Mouse (Mus musculus): ENCODE data around the gene Htra1. TPM values are rescaled to one million over a fixed set of nuclear protein-coding genes. Genes with fewer than 3 reads are reported as not detected.

Htra1 gene
- polyA plus RNA-seq, 1 experiment from 2014 or later, result 3.3 TPM

DNA sequence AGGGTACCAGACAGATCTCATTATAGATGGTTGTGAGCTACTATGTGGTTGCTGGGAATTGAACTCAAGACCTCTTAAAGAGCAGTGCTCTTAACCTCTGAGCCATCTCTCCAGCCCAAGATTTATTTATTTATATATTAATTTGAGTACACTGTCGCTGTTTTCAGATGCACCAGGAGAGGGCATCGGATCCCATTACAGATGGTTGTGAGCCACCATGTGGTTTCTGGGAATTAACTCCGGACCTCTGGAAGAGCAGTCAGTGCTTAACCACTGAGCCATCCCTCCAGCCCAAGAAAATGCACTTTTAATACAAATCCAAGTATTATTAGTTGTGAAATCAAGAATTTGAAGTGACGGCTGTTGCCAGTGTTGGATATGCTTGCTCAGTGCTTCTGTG is 37.5 kb upstream of the Htra1 start:
- H3K9me3 ChIP-seq (ENCODE audit: control insufficient read depth, low read length), result no peaks in the 10 kb centered on the region
- H3K9ac ChIP-seq (ENCODE audit: low read depth, low read length), result no peak overlapping the region
- H3K4me3 ChIP-seq (ENCODE audit: low read depth, low read length), result no peak overlapping the region
- WGBS, result 75% methylated on average over 4 of the region's 4 CpGs
- no peak overlapping the region for H3K27ac ChIP-seq (ENCODE audit: low read depth, low read length)
- H3K4me1 ChIP-seq (replicated peaks; ENCODE audit: control insufficient read depth, insufficient read depth, low read length), result no peaks in the 10 kb centered on the region
- no peak for ATAC-seq (replicated peaks; ENCODE audit: low FRiP score)
- H3K36me3 ChIP-seq (ENCODE audit: control insufficient read depth, insufficient read depth, low read length), result no peaks in the 10 kb centered on the region; the same call in 1 of the 2 replicates
- no peak for DNase-seq (ENCODE audit: low spot score)
- H3K27me3 ChIP-seq (replicated peaks; ENCODE audit: control insufficient read depth, insufficient read depth, low read length), result no peaks in the 10 kb centered on the region
- H3K4me2 ChIP-seq, result no peak overlapping the region

DNA sequence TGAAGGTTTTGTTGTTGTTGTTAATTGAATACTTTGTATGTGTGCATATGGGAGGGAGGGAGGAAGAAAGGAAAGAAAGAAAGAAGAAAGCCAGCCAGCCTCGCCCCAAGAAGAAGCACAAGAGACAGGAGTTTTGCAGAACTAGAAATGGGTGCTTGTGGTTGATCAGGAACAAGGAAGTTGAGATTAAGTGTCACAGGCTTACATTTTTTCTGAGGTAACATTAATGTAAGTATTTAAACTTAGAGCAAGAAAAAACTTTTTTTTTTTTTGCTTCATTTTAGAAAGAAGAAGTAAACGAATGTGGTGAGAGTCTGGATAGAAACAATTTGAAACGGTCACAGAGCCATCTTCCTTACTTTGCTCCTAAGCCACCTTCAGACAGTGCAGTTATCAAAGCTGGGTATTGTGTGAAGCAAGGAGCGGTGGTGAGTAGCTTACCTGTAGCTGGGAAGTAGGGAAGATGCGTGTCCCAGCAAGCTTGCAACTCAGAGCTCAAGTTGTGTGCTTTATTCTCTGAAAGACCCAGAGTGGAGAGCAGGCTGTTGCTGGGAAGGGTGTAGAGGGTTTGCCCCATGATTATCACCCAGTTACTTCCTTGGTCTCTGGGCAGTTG is 35.6 kb upstream of the Htra1 start:
- H3K27ac ChIP-seq (ENCODE audit: low read depth, low read length), result no peak overlapping the region
- no peaks in the 10 kb centered on the region for H3K9me3 ChIP-seq (ENCODE audit: control insufficient read depth, low read length)
- ATAC-seq (replicated peaks; ENCODE audit: low FRiP score) (no peak), DNase-seq (ENCODE audit: low spot score) (no peak)
- WGBS, result 73% methylated on average over 5 of the region's 5 CpGs
- H3K27me3 ChIP-seq (replicated peaks; ENCODE audit: control insufficient read depth, insufficient read depth, low read length), result no peaks in the 10 kb centered on the region
- no peak overlapping the region for H3K9ac ChIP-seq (ENCODE audit: low read depth, low read length)
- H3K4me3 ChIP-seq (ENCODE audit: low read depth, low read length), result no peak overlapping the region
- no peaks in the 10 kb centered on the region for H3K4me1 ChIP-seq (replicated peaks; ENCODE audit: control insufficient read depth, insufficient read depth, low read length)
- no peak overlapping the region for H3K4me2 ChIP-seq
- no peaks in the 10 kb centered on the region; the same call in 1 of the 2 replicates for H3K36me3 ChIP-seq (ENCODE audit: control insufficient read depth, insufficient read depth, low read length)

DNA sequence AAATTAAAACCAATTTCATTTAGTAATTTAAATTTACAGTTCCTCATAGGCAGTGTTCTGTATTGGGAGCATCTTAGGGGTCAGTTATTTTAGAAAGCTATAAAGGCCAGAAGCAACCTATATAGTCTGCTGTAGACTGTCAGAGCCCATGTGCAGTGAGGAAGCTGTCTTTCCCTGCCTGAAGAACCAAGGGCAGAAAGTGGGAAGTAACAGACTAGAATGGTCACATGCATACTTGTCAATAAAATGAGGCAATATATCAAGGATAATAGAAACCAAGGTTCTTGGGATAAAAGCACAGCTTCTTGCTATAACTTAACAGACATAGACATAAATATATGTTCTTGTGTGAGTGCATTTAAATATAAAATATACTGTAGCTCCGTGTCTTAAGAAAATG is 33.0 kb upstream of the Htra1 start:
- H3K9me3 ChIP-seq (ENCODE audit: control insufficient read depth, low read length), result no peaks in the 10 kb centered on the region
- 89% methylated on average over 1 of the region's 1 CpGs for WGBS
- no peaks in the 10 kb centered on the region for H3K4me1 ChIP-seq (replicated peaks; ENCODE audit: control insufficient read depth, insufficient read depth, low read length)
- no peak overlapping the region for H3K4me2 ChIP-seq
- ATAC-seq (replicated peaks; ENCODE audit: low FRiP score), result no peak
- no peaks in the 10 kb centered on the region for H3K27me3 ChIP-seq (replicated peaks; ENCODE audit: control insufficient read depth, insufficient read depth, low read length)
- H3K4me3 ChIP-seq (ENCODE audit: low read depth, low read length), result no peak overlapping the region
- no peak for DNase-seq (ENCODE audit: low spot score)
- H3K36me3 ChIP-seq (ENCODE audit: control insufficient read depth, insufficient read depth, low read length), result no peaks in the 10 kb centered on the region; the same call in 1 of the 2 replicates
- H3K9ac ChIP-seq (ENCODE audit: low read depth, low read length), result no peak overlapping the region
- H3K27ac ChIP-seq (ENCODE audit: low read depth, low read length), result no peak overlapping the region

DNA sequence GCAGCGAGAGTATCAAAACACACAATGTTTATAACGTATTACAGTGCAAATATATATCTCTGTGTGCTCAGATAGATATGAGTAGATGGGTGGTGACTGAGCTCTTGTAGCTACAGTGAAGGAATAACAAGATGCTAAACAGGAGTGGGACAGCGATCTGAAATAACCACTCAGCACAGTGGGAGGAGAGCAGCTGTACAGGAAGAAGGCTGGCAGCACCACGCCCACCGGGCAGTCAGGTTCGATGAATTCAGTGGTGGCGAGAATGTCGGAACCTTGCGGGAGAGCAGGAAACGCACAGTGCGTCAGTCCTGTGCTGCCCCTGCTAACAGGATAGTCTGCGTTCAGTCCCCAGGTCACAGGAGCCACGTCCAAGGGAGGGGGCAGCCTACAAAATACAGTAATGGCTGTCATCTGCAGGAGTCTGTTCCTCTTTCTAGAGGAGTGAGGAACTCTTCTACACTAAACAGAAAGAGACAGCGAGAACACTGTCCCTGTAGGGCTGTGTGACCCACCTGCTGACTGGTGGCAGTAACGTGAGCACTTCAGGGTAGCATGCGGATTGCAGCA is 32.3 kb upstream of the Htra1 start:
- no peaks in the 10 kb centered on the region; the same call in 1 of the 2 replicates for H3K36me3 ChIP-seq (ENCODE audit: control insufficient read depth, insufficient read depth, low read length)
- 74% methylated on average over 16 of the region's 16 CpGs for WGBS
- no peak for DNase-seq (ENCODE audit: low spot score)
- ATAC-seq (replicated peaks; ENCODE audit: low FRiP score), result no peak
- H3K4me1 ChIP-seq (replicated peaks; ENCODE audit: control insufficient read depth, insufficient read depth, low read length), result no peaks in the 10 kb centered on the region
- no peaks in the 10 kb centered on the region for H3K9me3 ChIP-seq (ENCODE audit: control insufficient read depth, low read length)
- no peak overlapping the region for H3K4me2 ChIP-seq
- no peak overlapping the region for H3K9ac ChIP-seq (ENCODE audit: low read depth, low read length)
- H3K27me3 ChIP-seq (replicated peaks; ENCODE audit: control insufficient read depth, insufficient read depth, low read length), result no peaks in the 10 kb centered on the region
- H3K27ac ChIP-seq (ENCODE audit: low read depth, low read length), result no peak overlapping the region
- H3K4me3 ChIP-seq (ENCODE audit: low read depth, low read length), result no peak overlapping the region

DNA sequence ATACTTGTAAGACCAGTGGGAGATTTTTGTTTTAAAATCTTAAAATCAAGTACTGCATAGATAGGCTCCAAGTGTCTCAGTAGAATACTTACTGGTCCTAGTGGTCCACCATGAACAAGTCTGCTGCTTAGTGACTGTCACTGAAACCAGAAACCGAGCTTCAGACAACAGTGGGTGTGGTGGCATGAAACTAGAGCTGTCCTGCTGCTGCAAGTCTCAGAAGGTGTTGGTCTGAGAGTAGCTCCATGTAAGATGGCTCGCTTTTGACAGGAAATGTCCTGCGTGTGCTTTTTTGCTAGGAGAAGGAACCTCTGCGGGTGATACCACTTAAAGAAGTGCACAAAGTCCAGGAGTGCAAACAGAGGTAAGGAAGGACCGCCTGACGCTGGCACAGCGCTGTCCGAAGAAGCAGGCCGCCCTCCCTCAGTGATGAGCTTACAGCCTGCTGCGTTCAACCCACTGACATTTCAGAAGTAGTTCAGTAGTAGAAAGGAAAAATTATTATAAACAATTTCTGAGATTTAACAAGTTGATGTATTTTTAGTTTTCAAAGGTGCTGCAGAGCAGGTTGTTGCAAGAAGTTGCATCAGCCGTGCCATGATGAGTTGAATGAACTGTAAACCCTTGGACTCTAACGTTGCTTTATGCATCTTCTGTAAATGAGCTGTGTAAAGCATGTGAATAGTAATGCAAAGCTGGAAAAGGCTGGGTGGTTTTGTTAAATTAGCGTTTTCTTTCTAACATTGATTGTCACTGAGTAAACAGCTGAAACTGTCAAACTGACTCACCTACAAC is 31.1 kb upstream of the Htra1 start:
- Histone ChIP-seq H3K4me1 (replicated peaks; ENCODE audit: control insufficient read depth, insufficient read depth, low read length) (no peaks in the 10 kb centered on the region), H3K27ac (ENCODE audit: low read depth, low read length) (no peak overlapping the region), H3K4me3 (ENCODE audit: low read depth, low read length) (no peak overlapping the region), H3K36me3 (ENCODE audit: control insufficient read depth, insufficient read depth, low read length) (no peaks in the 10 kb centered on the region), H3K4me2 (no peak overlapping the region), H3K27me3 (replicated peaks; ENCODE audit: control insufficient read depth, insufficient read depth, low read length) (no peaks in the 10 kb centered on the region), H3K9ac (ENCODE audit: low read depth, low read length) (no peak overlapping the region), H3K9me3 (ENCODE audit: control insufficient read depth, low read length) (no peaks in the 10 kb centered on the region)
- no peak for DNase-seq (ENCODE audit: low spot score)
- ATAC-seq (replicated peaks; ENCODE audit: low FRiP score), result no peak
- 84% methylated on average over 13 of the region's 13 CpGs for WGBS

DNA sequence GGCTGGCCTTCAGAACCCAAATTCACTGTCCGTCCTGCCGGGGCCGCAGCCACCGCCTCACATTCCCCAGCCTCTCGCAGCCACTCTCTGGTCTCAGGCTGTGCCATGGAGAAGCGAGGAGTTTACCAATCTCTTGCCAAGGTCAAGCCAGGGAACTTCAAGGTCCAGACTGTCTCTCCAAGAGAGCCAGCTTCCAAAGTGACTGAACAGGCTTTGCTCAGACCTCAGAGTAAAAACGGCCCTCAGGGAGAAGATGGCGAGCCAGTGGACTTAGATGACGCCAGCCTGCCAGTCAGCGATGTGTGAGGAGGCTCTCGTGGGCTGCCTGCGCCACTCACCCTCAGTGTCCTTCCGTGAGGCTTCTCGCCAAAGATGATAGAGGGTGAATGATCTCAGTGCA is 25.1 kb upstream of the Htra1 start:
- Histone ChIP-seq H3K36me3 (ENCODE audit: control insufficient read depth, insufficient read depth, low read length) (0 out of 2 replicates have a peak, but pooled peaks cover 3% of the 10 kb centered on the region), H3K4me2 (no peak overlapping the region), H3K9ac (ENCODE audit: low read depth, low read length) (no peak overlapping the region), H3K4me1 (replicated peaks; ENCODE audit: control insufficient read depth, insufficient read depth, low read length) (no peaks in the 10 kb centered on the region), H3K27me3 (replicated peaks; ENCODE audit: control insufficient read depth, insufficient read depth, low read length) (no peaks in the 10 kb centered on the region), H3K27ac (ENCODE audit: low read depth, low read length) (no peak overlapping the region), H3K9me3 (ENCODE audit: control insufficient read depth, low read length) (no peaks in the 10 kb centered on the region), H3K4me3 (ENCODE audit: low read depth, low read length) (no peak overlapping the region)
- DNase-seq (ENCODE audit: low spot score) (no peak), ATAC-seq (replicated peaks; ENCODE audit: low FRiP score) (no peak)
- WGBS, result 90% methylated on average over 14 of the region's 14 CpGs

DNA sequence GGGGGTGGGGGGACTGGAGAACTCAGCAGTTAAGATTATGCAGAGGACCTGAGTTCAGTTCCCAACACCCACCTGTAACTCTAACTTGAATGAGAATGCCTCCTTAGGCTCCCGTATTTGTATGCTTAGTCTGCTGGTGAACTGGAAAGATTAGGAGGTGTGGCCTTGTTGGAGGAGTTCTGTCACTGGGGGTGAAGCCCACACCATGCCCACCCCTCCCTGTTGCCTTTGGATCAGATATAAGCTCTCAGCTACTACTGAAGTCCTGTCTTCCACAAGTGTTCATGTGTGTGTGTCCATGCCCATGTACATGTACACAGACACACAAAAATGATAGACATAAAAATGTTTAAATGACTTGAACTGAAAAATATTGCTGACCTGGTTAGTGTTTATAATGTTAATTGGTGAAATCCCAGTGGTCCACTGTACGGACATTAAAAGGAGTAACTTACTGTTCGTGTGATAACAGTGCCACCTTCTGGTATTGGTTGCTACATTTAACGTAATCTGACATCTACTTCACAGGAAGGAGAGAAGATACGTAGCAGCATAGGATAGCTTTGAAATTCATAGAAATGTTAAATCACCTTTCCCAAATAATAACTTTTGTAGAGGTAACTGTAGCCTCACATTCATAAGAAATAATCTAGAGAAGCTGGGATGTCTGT is 21.1 kb upstream of the Htra1 start:
- no peak overlapping the region for H3K4me3 ChIP-seq (ENCODE audit: low read depth, low read length)
- no peaks in the 10 kb centered on the region for H3K4me1 ChIP-seq (replicated peaks; ENCODE audit: control insufficient read depth, insufficient read depth, low read length)
- ATAC-seq (replicated peaks; ENCODE audit: low FRiP score), result no peak
- H3K27me3 ChIP-seq (replicated peaks; ENCODE audit: control insufficient read depth, insufficient read depth, low read length), result no peaks in the 10 kb centered on the region
- WGBS, result 48% methylated on average over 5 of the region's 5 CpGs
- 0 out of 2 replicates have a peak, but pooled peaks cover 3% of the 10 kb centered on the region for H3K36me3 ChIP-seq (ENCODE audit: control insufficient read depth, insufficient read depth, low read length)
- H3K27ac ChIP-seq (ENCODE audit: low read depth, low read length), result no peak overlapping the region
- H3K9me3 ChIP-seq (ENCODE audit: control insufficient read depth, low read length), result no peaks in the 10 kb centered on the region
- no peak for DNase-seq (ENCODE audit: low spot score)
- no peak overlapping the region for H3K4me2 ChIP-seq
- H3K9ac ChIP-seq (ENCODE audit: low read depth, low read length), result no peak overlapping the region

DNA sequence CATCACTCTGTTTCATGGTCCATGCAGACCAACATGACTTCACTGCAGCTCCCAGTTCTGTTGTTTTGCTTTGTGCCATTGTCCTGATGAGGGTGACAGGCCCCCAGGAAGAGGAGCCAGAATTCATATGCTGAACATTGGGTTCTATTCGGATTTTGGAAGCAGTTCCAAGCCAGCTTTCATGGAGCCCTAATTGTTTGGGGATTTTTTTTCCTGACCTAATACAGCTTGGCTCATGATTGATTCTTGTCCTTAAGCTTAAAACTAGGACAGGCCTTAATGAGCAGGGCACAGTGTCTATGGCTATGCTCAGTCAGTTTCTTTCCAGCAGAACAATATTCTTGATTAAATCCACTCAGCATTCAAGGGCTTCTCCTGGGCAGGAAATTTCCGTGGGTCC is 17.7 kb upstream of the Htra1 start:
- no peak overlapping the region for H3K4me3 ChIP-seq (ENCODE audit: low read depth, low read length)
- H3K4me2 ChIP-seq, result no peak overlapping the region
- 0 out of 2 replicates have a peak, but pooled peaks cover 3% of the 10 kb centered on the region for H3K36me3 ChIP-seq (ENCODE audit: control insufficient read depth, insufficient read depth, low read length)
- H3K27me3 ChIP-seq (replicated peaks; ENCODE audit: control insufficient read depth, insufficient read depth, low read length), result no peaks in the 10 kb centered on the region
- no peak overlapping the region for H3K27ac ChIP-seq (ENCODE audit: low read depth, low read length)
- H3K4me1 ChIP-seq (replicated peaks; ENCODE audit: control insufficient read depth, insufficient read depth, low read length), result no peaks in the 10 kb centered on the region
- 57% methylated on average over 2 of the region's 2 CpGs for WGBS
- no peaks in the 10 kb centered on the region for H3K9me3 ChIP-seq (ENCODE audit: control insufficient read depth, low read length)
- H3K9ac ChIP-seq (ENCODE audit: low read depth, low read length), result no peak overlapping the region
- DNase-seq (ENCODE audit: low spot score) (no peak), ATAC-seq (replicated peaks; ENCODE audit: low FRiP score) (no peak)

Measured in liver, embryonic 11.5 days (tissue).